Mouse (Mus musculus) layer of hippocampus, adult 2 months (tissue): ENCODE results near the gene Btg3. TPM values are rescaled to one million over a fixed set of nuclear protein-coding genes. Genes with fewer than 3 reads are reported as not detected.

Experiments
- DNase-seq, 2 experiments: peaks; one replicate each; pipeline ENCODE4 v3.0.0; 2022; ENCODE audit warnings: low spot score in 2 of 2
- H3K27ac ChIP-seq: fragments of 200-600 bp; 2 replicates; pipeline ENCODE4 v1.8.1; 2022
- H3K4me3 ChIP-seq: fragments of 200-600 bp; 2 replicates; pipeline ENCODE4 v1.8.1; 2022; ENCODE audit warnings: mild to moderate bottlenecking
- CTCF ChIP-seq: fragments of 200-600 bp; conservative IDR thresholded peaks from 2 replicates; pipeline ENCODE4 v1.8.1; 2022; ENCODE audit warnings: antibody characterized with exemption, mild to moderate bottlenecking, moderate library complexity
- total RNA-seq, 2 experiments: library from RNA; stranded (reverse); gene quantifications; 2 replicates each; pipeline ENCODE4 v1.2.3; 2021

Gene Btg3
- total RNA-seq, 2 experiments from 2014 or later, result 16.5 to 17.7 TPM

DNA sequence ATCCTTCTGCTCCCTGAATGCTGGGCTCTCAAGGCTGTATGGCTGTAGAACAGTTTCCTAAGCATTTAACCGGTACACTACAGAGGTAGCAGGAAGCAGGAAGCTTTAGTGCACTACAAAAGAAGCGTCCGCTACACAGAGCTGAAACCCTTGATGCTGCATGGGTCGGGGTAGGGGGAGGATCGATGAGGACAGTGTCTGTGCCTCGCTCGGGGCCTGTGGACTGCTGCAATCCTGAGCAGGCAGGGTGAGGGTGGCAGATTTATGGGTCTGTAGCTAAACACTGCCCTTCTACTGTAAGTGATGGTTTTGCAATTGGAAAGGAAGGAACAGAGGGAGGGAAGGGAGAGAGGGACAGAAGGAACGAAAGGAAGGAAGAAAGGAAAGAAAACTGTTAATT is 39.8 kb downstream of the Btg3 start:
- TF ChIP-seq CTCF, result no peak

DNA sequence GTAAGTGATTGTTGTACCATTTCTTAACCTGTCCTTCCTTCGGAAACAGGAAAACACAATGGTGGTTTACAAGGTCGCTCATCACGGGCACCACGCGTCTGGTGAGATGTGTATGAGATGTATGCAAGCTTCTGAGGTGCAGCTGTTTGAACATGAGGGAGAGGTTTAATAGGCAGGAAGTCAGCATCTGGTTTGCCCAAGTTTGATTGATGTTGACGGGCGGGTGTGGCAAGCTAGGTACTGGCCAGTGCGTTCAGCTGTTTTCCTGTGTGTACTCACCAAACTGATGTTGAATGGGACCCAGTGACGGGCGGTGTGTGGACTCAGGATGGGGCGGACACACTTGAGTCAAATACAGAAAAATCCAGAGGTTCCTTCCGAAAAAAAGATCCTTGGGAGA is 49.0 kb downstream of the Btg3 start:
- Histone ChIP-seq H3K27ac (no peak overlapping the region), H3K4me3 (no peak overlapping the region)
- DNase-seq, result no peak
- TF ChIP-seq CTCF, result no peak

More for the DNA sequence above, 39.8 kb downstream of the Btg3 start:
- DNase-seq, result no peak
- Histone ChIP-seq H3K27ac (no peak overlapping the region), H3K4me3 (no peak overlapping the region)

DNA sequence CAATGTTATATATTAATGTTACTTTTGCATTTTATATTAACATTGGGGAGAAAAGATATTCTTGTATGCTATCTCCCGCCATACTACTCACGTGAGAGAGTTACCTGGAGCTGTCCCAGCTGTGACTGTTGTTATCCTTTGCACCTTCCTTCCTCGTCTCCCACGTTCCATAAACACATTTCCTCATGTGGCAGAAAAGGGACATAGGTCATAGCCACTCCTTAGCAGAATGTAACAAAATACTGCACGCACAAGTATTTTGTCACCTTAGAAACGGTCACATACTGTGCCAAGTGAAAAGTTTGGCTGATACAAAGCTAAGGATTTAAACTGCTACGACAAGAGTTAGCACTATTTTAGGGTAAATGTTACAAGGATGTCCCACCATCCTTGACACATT is 49.4 kb downstream of the Btg3 start:
- H3K27ac ChIP-seq, result no peak overlapping the region
- no peak for TF ChIP-seq CTCF
- no peak overlapping the region for H3K4me3 ChIP-seq
- no peak for DNase-seq

DNA sequence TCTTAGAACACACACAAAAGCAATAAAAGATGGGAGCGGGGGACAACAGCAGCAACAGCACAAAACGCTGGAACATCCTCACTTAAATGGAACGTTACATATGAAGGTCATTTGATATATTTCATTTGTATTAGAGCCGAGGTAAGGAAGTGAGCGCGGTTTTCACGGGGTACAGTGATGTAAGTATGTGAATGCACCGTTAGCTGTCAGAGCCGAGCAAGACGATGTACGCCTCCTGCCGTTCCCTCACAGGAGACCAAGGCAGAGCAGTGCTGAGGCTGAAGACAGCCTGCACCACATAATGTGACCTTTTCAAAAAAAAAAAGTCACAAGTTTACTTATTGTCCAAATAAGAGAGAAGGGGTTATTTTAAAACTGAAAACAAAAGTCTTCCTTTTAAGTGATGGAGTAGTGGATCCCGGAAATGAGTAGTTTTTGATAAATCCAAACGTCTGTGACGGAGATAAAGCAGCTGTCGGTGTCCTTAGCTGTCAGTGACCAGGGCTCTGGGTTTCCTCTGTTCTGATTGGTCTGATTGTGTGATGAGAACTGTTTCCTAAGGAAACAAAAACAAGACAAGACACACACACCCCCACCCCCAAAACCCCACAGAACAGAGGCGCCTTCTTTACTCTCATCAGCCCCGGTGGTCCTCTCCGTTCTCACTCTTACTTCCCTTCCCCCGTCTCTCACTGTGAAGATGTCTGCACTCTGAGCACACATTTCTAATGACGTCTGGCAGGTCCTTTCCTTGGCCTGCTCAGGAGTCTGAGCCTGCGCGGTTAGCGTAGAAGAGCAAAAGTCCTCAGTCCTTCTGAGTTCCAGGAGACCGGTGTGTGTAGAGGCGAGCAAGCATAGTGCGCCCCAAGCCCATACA is 50.8 kb downstream of the Btg3 start:
- H3K27ac ChIP-seq, result no peak overlapping the region
- TF ChIP-seq CTCF, result 0 out of 2 replicates have a peak, but pooled peaks have one; percentile 5
- no peak overlapping the region for H3K4me3 ChIP-seq
- DNase-seq, result no peak

DNA sequence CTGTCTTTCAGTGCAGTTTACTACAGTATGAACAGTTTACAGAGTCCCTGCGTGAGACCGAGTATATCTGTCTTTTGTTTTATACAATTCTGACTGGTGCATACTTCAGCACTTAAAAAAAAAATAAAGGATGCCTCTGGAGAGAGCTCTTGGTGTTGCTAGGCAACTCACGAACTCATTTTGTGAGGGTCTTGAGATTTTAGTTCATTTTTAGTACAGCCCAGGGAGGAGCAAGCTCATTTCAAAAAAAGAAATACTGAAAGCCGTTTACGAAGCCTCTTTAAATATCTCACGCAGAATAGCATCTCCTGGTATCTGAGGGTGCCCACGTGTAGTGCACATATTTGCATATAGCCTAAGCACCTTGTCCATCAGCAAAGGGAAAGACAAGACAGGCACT is 54.9 kb downstream of the Btg3 start:
- Histone ChIP-seq H3K27ac (peak overlapping the region; percentile 56), H3K4me3 (peak overlapping the region; percentile 3)
- no peak for TF ChIP-seq CTCF
- no peak for DNase-seq

DNA sequence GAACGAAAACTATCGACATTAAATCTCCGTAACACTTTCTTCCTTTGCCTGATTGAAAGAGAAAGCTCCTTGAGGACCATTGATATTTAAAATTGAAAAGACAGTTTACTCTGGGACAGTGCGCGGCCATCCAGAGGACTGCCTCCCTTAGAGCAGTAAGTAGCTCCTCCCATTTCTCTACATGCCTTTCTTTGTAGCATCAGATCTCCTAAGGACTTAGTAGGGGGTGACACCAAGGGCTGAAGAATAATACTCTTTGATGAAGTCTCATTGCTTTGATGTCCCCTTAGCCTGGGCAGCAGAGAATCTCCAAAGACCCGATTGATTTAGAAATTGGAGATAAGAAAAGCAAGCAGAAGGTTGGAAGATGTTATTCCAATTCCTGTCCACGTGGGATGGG is 55.4 kb downstream of the Btg3 start:
- DNase-seq, result no peak
- TF ChIP-seq CTCF, result no peak
- peak overlapping the region; percentile 56; the same call in 1 of the 2 replicates for H3K27ac ChIP-seq
- H3K4me3 ChIP-seq, result peak overlapping the region; percentile 3; the same call in 1 of the 2 replicates

DNA sequence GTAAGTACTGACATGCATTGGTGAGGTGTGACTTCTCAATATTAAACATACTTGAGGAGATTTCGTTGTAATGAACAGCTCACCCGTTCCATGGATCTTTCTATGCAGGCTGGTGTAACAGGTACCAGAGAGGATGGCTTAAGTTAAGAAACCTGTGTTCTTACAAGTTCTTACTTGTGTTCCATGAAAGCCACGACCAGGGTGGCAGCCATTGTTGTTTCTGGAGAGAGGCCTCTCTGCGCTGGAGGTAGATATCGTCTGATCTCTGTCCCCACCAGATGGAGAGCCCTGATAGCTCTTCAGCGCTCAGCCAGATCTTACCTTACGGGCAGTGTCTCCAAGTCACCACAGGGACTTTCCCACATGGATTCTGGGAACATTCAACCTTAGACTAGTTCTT is 57.3 kb downstream of the Btg3 start:
- Histone ChIP-seq H3K27ac (no peak overlapping the region), H3K4me3 (no peak overlapping the region)
- DNase-seq, result no peak
- no peak for TF ChIP-seq CTCF

DNA sequence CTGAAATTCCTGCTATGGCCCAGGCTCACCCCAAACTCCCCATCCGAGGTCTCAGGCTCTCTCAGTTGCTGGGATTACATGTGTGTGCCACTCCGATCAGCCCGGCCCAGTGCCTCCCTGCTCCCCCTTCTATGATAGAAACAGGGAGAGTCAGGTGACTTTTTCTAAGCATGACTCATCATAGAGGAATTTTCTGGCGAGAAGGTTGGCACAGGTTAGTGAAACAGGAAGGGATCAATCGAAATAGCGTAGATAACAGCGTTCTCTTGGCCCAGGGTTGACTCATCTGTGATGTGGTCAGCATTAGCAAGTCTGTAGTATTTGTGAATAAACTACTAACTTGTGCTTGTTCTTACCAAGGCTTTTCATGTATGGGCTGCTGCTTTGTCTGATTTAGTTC is 59.0 kb downstream of the Btg3 start:
- TF ChIP-seq CTCF, result no peak
- Histone ChIP-seq H3K27ac (no peak overlapping the region), H3K4me3 (no peak overlapping the region)
- DNase-seq, result no peak

DNA sequence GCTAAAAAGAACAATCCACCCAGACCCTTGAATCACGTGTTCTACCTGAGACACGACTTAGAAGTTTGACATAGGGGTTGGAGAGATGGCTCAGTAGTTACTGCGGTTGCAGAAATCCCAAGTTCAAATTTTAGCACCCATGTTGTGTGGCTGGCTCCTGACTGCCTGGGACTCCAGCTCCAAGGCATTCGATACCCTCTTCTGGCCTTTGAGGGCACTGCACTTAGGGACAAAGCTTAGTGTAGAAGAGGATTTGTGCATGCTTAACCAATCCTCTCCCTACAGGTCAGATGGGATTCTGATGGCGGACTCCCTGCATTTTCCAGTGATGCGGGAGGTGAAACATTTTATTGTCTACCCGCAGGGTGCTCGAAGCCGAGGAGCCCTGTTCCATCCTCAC is 60.1 kb downstream of the Btg3 start:
- Histone ChIP-seq H3K4me3 (no peak overlapping the region), H3K27ac (no peak overlapping the region)
- peak; percentile 88 for TF ChIP-seq CTCF
- DNase-seq, result peak; percentile 43 to 69

DNA sequence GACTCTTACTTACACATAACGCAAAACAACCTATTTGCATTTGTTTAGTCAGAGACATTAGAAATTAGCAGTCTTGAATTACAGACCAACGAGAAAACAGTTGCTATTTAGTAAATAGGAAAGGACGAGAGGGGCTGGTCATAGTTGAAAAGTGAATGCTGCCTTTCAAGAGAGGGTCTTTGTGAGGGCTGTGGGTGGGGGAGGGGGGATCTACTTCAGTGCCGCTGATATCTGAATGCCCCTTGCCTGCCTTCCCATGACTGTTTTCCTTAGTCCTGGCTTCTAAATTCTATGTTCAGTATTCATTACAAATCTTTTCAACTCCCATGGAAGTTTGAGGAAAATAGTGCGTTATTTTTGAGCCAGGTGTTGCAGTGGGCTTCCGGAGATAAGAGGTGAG is 63.0 kb downstream of the Btg3 start:
- Histone ChIP-seq H3K4me3 (peak overlapping the region; percentile 33; the same call in 1 of the 2 replicates), H3K27ac (no peak overlapping the region)
- DNase-seq, result no peak
- no peak for TF ChIP-seq CTCF

DNA sequence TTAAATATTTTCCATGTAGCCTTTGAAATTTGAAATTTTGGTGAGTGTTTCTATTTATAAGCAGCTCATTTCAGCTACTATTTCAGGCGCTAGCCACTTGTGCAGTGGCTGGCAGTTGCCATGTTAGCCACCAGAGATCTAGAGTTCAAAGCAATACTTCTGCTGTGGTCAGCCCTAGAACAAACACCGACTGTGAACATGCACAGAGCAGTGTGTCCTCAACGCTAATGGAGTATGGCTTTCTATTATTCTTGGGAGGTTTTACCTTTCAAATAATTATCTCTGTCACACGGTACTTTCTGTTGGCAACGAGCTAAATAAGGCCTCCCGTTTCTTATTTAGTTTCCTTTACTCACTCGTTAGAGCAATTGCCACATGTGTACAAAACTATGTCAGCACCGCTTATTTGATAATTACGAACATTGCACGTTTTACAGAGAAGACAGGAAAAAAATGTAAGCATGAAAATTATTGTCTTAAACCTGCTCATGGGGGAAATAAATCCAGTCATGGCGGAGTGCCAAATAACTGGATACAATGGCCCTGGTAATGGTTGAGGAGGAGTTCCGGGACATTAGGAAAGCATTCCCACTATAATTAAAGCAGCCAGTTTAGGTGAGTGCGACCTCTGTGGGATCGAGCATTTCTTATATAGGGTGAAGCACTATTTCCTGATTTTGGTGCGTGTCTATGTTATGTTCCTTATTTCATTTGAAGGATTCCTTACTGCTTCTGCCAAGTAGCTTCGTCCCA is 63.7 kb downstream of the Btg3 start:
- peak overlapping the region; percentile 33; the same call in 1 of the 2 replicates for H3K4me3 ChIP-seq
- no peak for TF ChIP-seq CTCF
- H3K27ac ChIP-seq, result no peak overlapping the region

DNA sequence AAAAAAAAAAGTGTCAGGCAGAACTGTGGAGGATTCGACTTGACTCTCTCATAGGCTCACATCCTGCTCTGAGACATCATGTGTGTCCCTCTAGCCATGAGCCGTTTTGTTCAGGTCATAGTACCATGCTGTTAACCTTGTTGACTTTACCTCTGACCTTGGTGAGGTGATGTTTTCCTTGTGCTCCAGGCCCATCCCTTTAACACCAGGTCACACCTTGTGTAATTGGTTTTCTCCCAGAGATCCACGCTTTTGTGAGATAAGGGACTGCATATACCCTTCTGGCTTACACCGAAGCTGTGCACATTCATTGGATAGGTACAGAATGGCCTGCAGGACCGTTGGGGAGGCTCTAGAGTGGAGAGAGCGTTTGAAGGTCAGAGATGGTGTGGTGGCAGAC is 67.7 kb downstream of the Btg3 start:
- TF ChIP-seq CTCF, result no peak
- no peak for DNase-seq
- H3K27ac ChIP-seq, result no peak overlapping the region
- H3K4me3 ChIP-seq, result no peak overlapping the region

More for the DNA sequence above, 63.7 kb downstream of the Btg3 start:
- DNase-seq, result no peak

DNA sequence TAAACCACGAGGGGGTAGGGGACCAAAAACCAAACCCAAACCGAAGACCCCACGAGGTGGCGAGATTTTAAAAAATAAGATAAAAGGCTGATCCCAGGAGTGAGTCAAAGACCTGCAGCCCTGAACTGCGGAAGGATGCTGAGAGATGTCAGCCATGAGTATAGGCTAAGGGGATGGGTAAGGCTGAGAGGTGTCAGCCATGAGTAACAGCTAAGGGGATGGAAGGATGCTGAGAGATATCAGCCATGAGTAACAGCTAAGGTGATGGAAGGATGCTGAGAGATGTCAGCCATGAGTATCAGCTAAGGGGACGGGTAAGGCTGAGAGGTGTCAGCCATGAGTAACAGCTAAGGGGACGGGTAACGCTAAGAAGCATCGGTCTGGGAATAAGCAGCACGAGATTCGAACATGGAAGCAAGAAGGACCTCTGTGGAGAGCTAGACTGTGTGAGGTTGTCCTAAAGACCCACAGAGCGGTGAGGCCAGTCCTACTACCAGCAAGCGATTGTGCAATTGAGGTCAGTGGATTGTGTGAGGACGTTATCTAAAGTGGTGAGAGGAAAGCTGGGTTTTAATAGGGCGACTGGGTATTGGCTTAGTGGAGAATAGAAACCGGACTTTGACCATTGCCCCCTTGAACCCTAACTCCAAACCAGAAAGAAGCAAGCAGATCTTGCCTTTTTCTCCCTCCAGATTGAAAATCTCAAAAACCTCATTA is 69.4 kb downstream of the Btg3 start:
- no peak for DNase-seq
- TF ChIP-seq CTCF, result no peak
- Histone ChIP-seq H3K4me3 (no peak overlapping the region), H3K27ac (no peak overlapping the region)
